Mouse (Mus musculus) midbrain, embryonic 14.5 days (tissue): ENCODE measurements at regions not wholly inside any gene's neighbourhood (a gene's known extent, or its start where the extent isn't known, plus 50 kb on each side); places are given as distances from the start of the nearest gene placed in this dataset.

Source experiments
- ATAC-seq: fragments of 200-750 bp; cut with Nextera tagmentation; 2 replicates; pipeline ENCODE4 v1.8.0; 2017; ENCODE audit warnings: moderate number of reproducible peaks, moderate library complexity; ENCODE audit not compliant: low FRiP score, low TSS enrichment
- DNase-seq: peaks from one replicate; pipeline ENCODE4 v3.0.0-alpha.2; 2015
- H3K27ac ChIP-seq: fragments of 300-500 bp; sonication (generic); replicated peaks from 2 replicates; pipeline ENCODE4 v1.5.1; 2014; ENCODE audit warnings: mild to moderate bottlenecking, low read depth, low read length, moderate library complexity
- H3K27me3 ChIP-seq: fragments of 300-500 bp; sonication (generic); 2 replicates; pipeline ENCODE4 v1.6.1; 2014; ENCODE audit warnings: low read length, control low read depth, mixed read lengths; ENCODE audit not compliant: control insufficient read depth, insufficient read depth
- H3K36me3 ChIP-seq: fragments of 300-500 bp; sonication (generic); 2 replicates; pipeline ENCODE4 v1.6.1; 2014; ENCODE audit warnings: low read length, control low read depth; ENCODE audit not compliant: control insufficient read depth, insufficient read depth
- H3K4me1 ChIP-seq: fragments of 300-500 bp; sonication (generic); 2 replicates; pipeline ENCODE4 v1.6.1; 2014; ENCODE audit warnings: mild to moderate bottlenecking, antibody characterized with exemption, low read length, control low read depth; ENCODE audit not compliant: control insufficient read depth, insufficient read depth
- H3K4me2 ChIP-seq: fragments of 300-500 bp; sonication (generic); 2 replicates; pipeline ENCODE4 v1.6.1; 2014; ENCODE audit warnings: mild to moderate bottlenecking, low read length, moderate library complexity
- H3K4me3 ChIP-seq: fragments of 300-500 bp; sonication (generic); replicated peaks from 2 replicates; pipeline ENCODE4 v1.5.1; 2014; ENCODE audit warnings: low read depth, low read length
- H3K9ac ChIP-seq: fragments of 300-500 bp; sonication (generic); replicated peaks from 2 replicates; pipeline ENCODE4 v1.6.1; 2014; ENCODE audit warnings: mild to moderate bottlenecking, low read length, moderate library complexity
- H3K9me3 ChIP-seq: fragments of 300-500 bp; sonication (generic); 2 replicates; pipeline ENCODE4 v1.6.1; 2016; ENCODE audit warnings: low read length, control low read depth, mixed read lengths; ENCODE audit not compliant: control insufficient read depth
- WGBS: fragments of 180-500 bp; shearing (Covaris S2); extraction: QIAGEN DNeasy Blood & Tissue Kit; methylation state at CpG from one replicate; pipeline ENCODE4 v1.1.7; 2014; 5-methylcytosine and 5-hydroxymethylcytosine counted together

DNA sequence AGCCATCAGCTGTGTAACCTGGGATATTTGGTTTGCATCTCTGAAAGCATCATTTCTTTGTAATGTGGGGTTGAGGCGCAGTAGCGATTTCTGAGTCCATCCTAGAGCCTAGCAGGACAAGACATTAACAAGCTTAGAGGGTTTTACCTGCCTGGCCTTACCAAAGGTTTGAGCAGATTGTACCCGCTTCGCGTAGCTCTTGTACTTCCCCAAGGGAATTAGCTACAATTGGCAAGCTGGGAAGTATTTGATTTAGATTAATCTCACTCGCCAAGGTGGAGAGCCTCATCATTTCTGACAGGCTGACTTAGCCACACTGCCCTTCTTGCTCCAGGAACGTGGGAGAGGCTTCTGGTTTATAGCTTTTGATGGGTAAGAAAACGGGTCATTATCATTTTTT is 436.1 kb upstream of the Tle4 start:
- Histone ChIP-seq H3K27me3 (no peaks in the 10 kb centered on the region; the same call in 1 of the 2 replicates), H3K36me3 (no peaks in the 10 kb centered on the region), H3K9me3 (no peaks in the 10 kb centered on the region), H3K4me2 (no peak overlapping the region), H3K27ac (no peak overlapping the region), H3K9ac (no peak overlapping the region), H3K4me3 (no peak overlapping the region), H3K4me1 (no peaks in the 10 kb centered on the region)
- 31% methylated on average over 8 of the region's 8 CpGs for WGBS
- ATAC-seq (no peak), DNase-seq (peak; percentile 41)

DNA sequence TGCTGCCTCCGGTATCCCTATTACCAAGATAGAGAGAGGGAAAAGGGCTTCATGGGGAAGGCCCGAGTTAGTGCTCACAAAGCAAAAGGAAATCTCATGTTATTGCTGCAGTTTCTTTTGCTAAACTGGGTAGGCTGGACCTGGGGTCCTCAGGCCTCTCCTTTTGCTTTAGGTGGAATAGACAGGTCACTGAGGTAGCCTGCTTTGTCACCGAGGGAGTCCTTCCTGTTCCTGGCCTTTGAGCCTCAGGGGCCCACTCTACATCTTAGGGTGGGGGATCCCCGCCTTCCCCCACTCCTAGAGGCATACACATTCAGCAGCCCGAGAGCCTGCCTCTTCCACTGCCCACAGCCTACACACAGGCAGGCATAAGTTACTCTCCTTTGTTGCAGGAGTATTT is 435.5 kb upstream of the Tle4 start:
- Histone ChIP-seq H3K9ac (no peak overlapping the region), H3K4me3 (no peak overlapping the region), H3K36me3 (no peaks in the 10 kb centered on the region), H3K27me3 (no peaks in the 10 kb centered on the region; the same call in 1 of the 2 replicates), H3K4me2 (no peak overlapping the region), H3K27ac (no peak overlapping the region), H3K4me1 (no peaks in the 10 kb centered on the region), H3K9me3 (no peaks in the 10 kb centered on the region)
- no peak for ATAC-seq
- DNase-seq: no peak
- 72% methylated on average over 5 of the region's 5 CpGs for WGBS

DNA sequence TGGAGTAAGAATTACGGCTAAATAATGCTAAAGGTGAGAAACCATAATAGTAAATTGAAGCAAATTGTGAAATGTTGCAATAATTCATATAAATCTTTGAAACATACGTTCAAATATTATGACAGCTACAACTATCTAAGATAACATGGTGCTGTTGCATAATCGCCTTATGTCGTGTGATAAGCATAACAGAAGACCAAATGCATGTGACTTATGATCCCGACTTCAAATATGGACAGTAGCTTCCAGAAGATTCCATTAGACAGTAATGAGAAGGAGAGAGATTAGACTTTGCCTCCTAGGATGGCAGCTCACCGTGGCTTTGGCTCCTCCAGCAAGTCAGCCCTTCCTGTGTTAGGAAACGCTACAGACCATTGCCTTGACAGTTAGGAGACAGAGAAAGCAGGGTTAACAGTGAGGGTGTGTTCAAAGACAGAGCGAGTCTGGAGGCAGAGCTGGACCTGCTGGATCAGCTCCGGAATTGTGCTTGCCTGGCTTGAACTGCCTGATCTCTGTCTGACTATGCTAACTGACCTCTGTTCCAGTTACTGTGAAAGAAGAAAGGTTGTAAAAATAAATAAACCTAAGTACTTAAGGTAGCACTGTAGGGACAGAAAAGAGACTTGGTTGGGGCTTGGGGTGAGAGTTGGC is 434.6 kb upstream of the Tle4 start:
- Histone ChIP-seq H3K9ac (no peak overlapping the region), H3K27me3 (no peaks in the 10 kb centered on the region; the same call in 1 of the 2 replicates), H3K4me3 (no peak overlapping the region), H3K27ac (no peak overlapping the region), H3K36me3 (no peaks in the 10 kb centered on the region), H3K4me2 (no peak overlapping the region), H3K9me3 (no peaks in the 10 kb centered on the region), H3K4me1 (no peaks in the 10 kb centered on the region)
- no peak for DNase-seq
- ATAC-seq: no peak
- 89% methylated on average over 9 of the region's 9 CpGs for WGBS

DNA sequence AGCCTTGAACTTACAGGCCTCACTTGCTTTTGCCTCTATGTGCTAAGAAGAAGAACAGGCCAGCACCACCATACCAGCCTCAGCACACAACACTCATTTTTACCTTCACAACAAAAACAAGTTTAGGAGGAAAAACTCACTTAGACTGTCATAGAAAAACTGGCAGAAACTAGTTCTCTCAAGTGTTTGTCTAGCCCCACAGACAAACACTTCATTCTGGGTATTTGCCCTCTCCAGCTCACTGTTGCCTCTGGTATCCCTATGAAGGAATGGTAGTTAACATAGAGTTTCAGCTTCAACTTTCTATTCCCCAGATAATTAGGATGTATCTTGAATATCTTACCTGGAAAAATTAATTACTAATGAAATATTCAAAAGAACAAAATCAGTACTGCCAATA is 433.6 kb upstream of the Tle4 start:
- Histone ChIP-seq H3K4me3 (no peak overlapping the region), H3K9me3 (no peaks in the 10 kb centered on the region), H3K27ac (no peak overlapping the region), H3K9ac (no peak overlapping the region), H3K4me1 (no peaks in the 10 kb centered on the region), H3K4me2 (no peak overlapping the region), H3K36me3 (no peaks in the 10 kb centered on the region), H3K27me3 (no peaks in the 10 kb centered on the region)
- ATAC-seq (no peak), DNase-seq (no peak)

DNA sequence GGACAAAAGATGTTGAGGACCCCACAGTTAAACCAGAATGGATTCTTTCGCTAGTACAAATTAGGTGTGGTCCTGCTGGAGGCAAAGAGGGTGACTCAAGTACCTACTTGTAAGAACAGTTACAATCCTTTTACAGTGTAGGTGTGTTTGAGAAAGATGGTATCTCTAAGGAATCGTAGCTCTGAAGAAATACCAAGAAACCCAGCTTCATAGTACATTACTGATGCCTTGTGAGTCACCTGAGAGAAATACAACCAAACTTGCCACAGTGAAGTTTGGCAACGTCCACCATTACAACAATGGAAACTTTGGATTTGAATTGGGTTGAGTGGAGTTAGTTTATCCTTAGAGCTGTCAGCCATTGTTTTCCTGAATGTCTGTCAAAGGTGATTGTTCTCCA is 405.7 kb upstream of the Tle4 start:
- WGBS: 72% methylated on average over 3 of the region's 3 CpGs
- no peaks in the 10 kb centered on the region for H3K9me3 ChIP-seq
- H3K9ac ChIP-seq: no peak overlapping the region
- no peak overlapping the region for H3K4me2 ChIP-seq
- H3K27me3 ChIP-seq: no peaks in the 10 kb centered on the region
- DNase-seq: no peak
- H3K4me1 ChIP-seq: no peaks in the 10 kb centered on the region
- H3K36me3 ChIP-seq: no peaks in the 10 kb centered on the region
- no peak overlapping the region for H3K4me3 ChIP-seq
- ATAC-seq: no peak
- no peak overlapping the region for H3K27ac ChIP-seq

DNA sequence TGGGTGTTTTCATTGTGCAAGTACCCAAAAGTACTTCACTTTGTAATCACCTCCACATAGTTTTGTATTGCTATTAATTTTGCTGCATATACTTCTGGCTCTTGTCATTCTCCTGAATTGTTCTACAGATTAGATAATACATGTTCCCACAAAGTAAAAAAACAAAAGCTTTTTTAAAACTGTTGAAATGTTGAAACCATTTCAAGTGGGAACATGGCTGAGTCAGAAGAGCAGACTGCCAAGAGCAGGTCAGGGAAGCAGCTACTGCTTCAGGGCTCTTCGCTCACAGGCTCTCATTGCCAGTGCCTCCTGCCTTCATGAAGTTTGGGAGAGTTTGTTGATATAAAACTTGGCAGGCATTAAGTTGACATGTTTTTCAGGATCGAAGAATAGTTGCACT is 395.5 kb upstream of the Tle4 start:
- Histone ChIP-seq H3K9ac (no peak overlapping the region), H3K4me3 (no peak overlapping the region), H3K4me1 (no peaks in the 10 kb centered on the region), H3K27ac (no peak overlapping the region), H3K36me3 (no peaks in the 10 kb centered on the region), H3K27me3 (no peaks in the 10 kb centered on the region), H3K4me2 (no peak overlapping the region), H3K9me3 (no peaks in the 10 kb centered on the region)
- ATAC-seq (no peak), DNase-seq (no peak)
- WGBS: 92% methylated on average over 2 of the region's 2 CpGs

DNA sequence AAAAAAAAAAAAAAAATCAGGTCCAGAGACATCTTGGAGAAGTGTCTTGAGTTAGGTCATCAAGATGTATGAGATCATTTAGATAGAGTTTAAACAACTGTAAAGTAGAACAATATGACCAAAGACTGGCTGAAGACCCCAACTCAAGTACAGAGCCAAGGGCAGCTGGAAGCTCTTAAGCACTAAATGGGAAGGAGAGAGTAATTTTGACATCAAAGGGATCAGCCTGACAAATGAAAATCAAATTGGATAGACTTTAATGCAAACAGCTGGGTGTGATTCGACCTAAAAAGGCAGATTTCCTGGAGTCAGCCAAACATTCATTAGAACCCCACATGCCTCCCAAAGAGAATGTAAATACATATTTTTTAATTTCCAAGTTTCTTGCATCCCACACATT is 372.3 kb upstream of the Tle4 start:
- WGBS: 19% methylated on average over 1 of the region's 1 CpGs
- H3K27ac ChIP-seq: no peak overlapping the region
- H3K27me3 ChIP-seq: no peaks in the 10 kb centered on the region
- H3K4me2 ChIP-seq: no peak overlapping the region
- ATAC-seq: no peak
- H3K4me1 ChIP-seq: no peaks in the 10 kb centered on the region
- no peak overlapping the region for H3K4me3 ChIP-seq
- H3K9me3 ChIP-seq: no peaks in the 10 kb centered on the region
- no peak for DNase-seq
- no peaks in the 10 kb centered on the region for H3K36me3 ChIP-seq
- no peak overlapping the region for H3K9ac ChIP-seq

DNA sequence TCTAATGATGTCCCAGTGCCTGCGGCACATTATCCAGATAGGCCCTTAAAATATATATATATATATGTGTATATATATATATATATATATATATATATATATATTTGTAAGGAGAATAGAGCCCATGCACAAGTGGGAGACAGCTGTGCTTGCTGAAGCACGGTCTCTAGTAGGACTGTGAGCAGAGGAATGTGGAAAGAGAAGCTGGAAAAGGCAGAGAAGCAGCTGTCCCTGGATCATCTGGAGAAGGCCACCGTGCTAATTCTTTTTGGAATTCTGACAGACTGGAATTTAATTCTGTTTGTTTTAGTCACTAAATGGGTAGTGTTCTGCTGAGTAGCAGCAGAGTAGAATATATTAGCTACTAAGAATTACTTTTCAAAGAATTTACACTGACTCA is 370.4 kb upstream of the Tle4 start:
- ATAC-seq: no peak
- Histone ChIP-seq H3K9me3 (no peaks in the 10 kb centered on the region), H3K27me3 (no peaks in the 10 kb centered on the region), H3K27ac (no peak overlapping the region), H3K4me1 (no peaks in the 10 kb centered on the region), H3K4me3 (no peak overlapping the region), H3K4me2 (no peak overlapping the region), H3K36me3 (no peaks in the 10 kb centered on the region), H3K9ac (no peak overlapping the region)
- no peak for DNase-seq
- WGBS: 78% methylated on average over 3 of the region's 3 CpGs

DNA sequence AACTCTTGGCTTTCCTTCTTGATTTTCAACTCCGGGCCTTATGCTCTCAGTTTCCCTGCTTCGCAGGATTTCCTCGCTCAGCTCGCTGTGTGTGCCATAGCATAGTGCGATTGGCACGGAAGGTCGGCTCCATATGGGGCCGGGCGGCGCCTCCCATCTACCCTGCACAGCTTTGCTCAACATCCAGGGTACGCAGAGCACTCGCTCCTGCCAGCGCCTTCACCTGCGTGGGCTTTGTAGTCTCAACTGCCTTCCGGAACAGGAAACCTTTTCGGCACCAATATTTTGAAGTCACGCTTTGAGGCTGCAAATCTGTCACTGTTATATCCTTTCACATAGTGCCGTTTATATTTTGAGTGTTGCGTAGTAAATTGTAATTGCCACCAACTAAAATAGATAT is 359.9 kb upstream of the Tle4 start:
- Histone ChIP-seq H3K4me1 (no peaks in the 10 kb centered on the region), H3K36me3 (no peaks in the 10 kb centered on the region), H3K9ac (no peak overlapping the region), H3K9me3 (no peaks in the 10 kb centered on the region), H3K4me2 (no peak overlapping the region), H3K27me3 (no peaks in the 10 kb centered on the region), H3K4me3 (no peak overlapping the region), H3K27ac (no peak overlapping the region)
- DNase-seq: no peak
- 96% methylated on average over 19 of the region's 19 CpGs for WGBS
- ATAC-seq: no peak
